ENCODE assay signal across 8 mouse cellular contexts in genomic region chr9:109003201-109003600, GRCm38 (mm10). TPM values are rescaled to one million over a fixed set of nuclear protein-coding genes. Genes with fewer than 3 reads are reported as not detected.
DNase-seq lines count a peak whose midpoint lies in the region; ATAC-seq and TF ChIP-seq lines count a peak whose summit lies in the region.

No protein-coding gene starts in this region.

- no peaks in the 10 kb centered on the region for H3K27me3 ChIP-seq in forebrain, embryonic 14.5 days (replicated peaks; ENCODE audit: control insufficient read depth, insufficient read depth, low read length)
- H3K27me3 ChIP-seq in forebrain, embryonic 12.5 days, result no peaks in the 10 kb centered on the region
- H3K27me3 ChIP-seq in midbrain, embryonic 11.5 days (ENCODE audit: control insufficient read depth, insufficient read depth, low read length), result no peaks in the 10 kb centered on the region
- no peaks in the 10 kb centered on the region for H3K27me3 ChIP-seq in midbrain, embryonic 13.5 days
- no peaks in the 10 kb centered on the region for H3K27me3 ChIP-seq in limb, embryonic 10.5 days (ENCODE audit: low read depth, poor library complexity, severe bottlenecking)
- H3K27me3 ChIP-seq in spleen, adult 2 months (ENCODE audit: control insufficient read depth, insufficient read depth, low read length), result no peaks in the 10 kb centered on the region

- WGBS in forebrain, embryonic 14.5 days, result 54% methylated on average over 2 of the region's 2 CpGs
- WGBS in forebrain, embryonic 12.5 days, result 53% methylated on average over 2 of the region's 2 CpGs
- 51% methylated on average over 2 of the region's 2 CpGs for WGBS in midbrain, embryonic 11.5 days
- WGBS in midbrain, embryonic 13.5 days, result 59% methylated on average over 2 of the region's 2 CpGs
- WGBS in limb, embryonic 10.5 days, result 46% methylated on average over 2 of the region's 2 CpGs
- WGBS in spleen, adult 2 months, result 66% methylated on average over 2 of the region's 2 CpGs

- H3K27ac ChIP-seq in forebrain, embryonic 14.5 days (ENCODE audit: low read depth, low read length), result no peak overlapping the region
- no peak overlapping the region for H3K27ac ChIP-seq in forebrain, embryonic 12.5 days
- H3K27ac ChIP-seq in midbrain, embryonic 11.5 days (ENCODE audit: low read depth, low read length), result no peak overlapping the region
- no peak overlapping the region for H3K27ac ChIP-seq in midbrain, embryonic 13.5 days
- no peak overlapping the region for H3K27ac ChIP-seq in limb, embryonic 10.5 days
- H3K27ac ChIP-seq in spleen, adult 2 months (ENCODE audit: insufficient read depth, low read length), result no peak overlapping the region

- H3K4me1 ChIP-seq in forebrain, embryonic 14.5 days (ENCODE audit: control insufficient read depth, insufficient read depth, low read length), result no peaks in the 10 kb centered on the region
- H3K4me1 ChIP-seq in forebrain, embryonic 12.5 days, result peaks cover 6% of the 10 kb centered on the region
- H3K4me1 ChIP-seq in midbrain, embryonic 11.5 days (ENCODE audit: control insufficient read depth, insufficient read depth, low read length), result no peaks in the 10 kb centered on the region
- H3K4me1 ChIP-seq in midbrain, embryonic 13.5 days (replicated peaks), result 0 out of 2 replicates have a peak, but pooled peaks cover 6% of the 10 kb centered on the region
- H3K4me1 ChIP-seq in limb, embryonic 10.5 days, result 0 out of 2 replicates have a peak, but pooled peaks cover 10% of the 10 kb centered on the region
- H3K4me1 ChIP-seq in spleen, adult 2 months (ENCODE audit: control insufficient read depth, insufficient read depth, insufficient read length), result peaks cover 6% of the 10 kb centered on the region; the same call in 1 of the 2 replicates

- peak; percentile 86; the same call in 1 of the 2 replicates for TF ChIP-seq CTCF in spleen, adult 2 months (IDR thresholded peaks at IDR 0.05; ENCODE audit: extremely low read depth, insufficient read depth, insufficient read length, insufficient replicate concordance)

- peak; percentile 38 for DNase-seq in forebrain, embryonic 14.5 days (ENCODE audit: low spot score)
- DNase-seq in midbrain, embryonic 11.5 days (ENCODE audit: low spot score, missing footprints), result peak; percentile 95
- peak; percentile 66 for DNase-seq in c-Kit-positive CD71-negative TER-119-negative erythroid progenitor cells, embryonic 14.5 days (ENCODE audit: low read depth)
- DNase-seq in limb, embryonic 10.5 days (ENCODE audit: low spot score), result peak; percentile 68
- DNase-seq in spleen, adult 2 months (ENCODE audit: low read depth in 1 of 2, low spot score in 2 of 2), result peak in 1 of 2 experiments; percentile 50
- DNase-seq in ovary, postnatal 10 days (ENCODE audit: low spot score), result no peak

- H3K4me2 ChIP-seq in forebrain, embryonic 14.5 days (ENCODE audit: low read length), result no peak overlapping the region
- no peak overlapping the region for H3K4me2 ChIP-seq in forebrain, embryonic 12.5 days
- H3K4me2 ChIP-seq in midbrain, embryonic 11.5 days, result no peak overlapping the region
- H3K4me2 ChIP-seq in midbrain, embryonic 13.5 days (replicated peaks), result no peak overlapping the region

- no peak for TF ChIP-seq POLR2A in spleen, adult 2 months (IDR thresholded peaks at IDR 0.05; ENCODE audit: low read depth, low read length)

- no peak overlapping the region for H3K4me3 ChIP-seq in forebrain, embryonic 14.5 days (ENCODE audit: low read depth, low read length)
- no peak overlapping the region for H3K4me3 ChIP-seq in forebrain, embryonic 12.5 days (replicated peaks)
- H3K4me3 ChIP-seq in midbrain, embryonic 11.5 days (ENCODE audit: low read depth, low read length), result no peak overlapping the region
- no peak overlapping the region for H3K4me3 ChIP-seq in midbrain, embryonic 13.5 days (replicated peaks)
- no peak overlapping the region for H3K4me3 ChIP-seq in limb, embryonic 10.5 days
- no peak overlapping the region for H3K4me3 ChIP-seq in spleen, adult 2 months (ENCODE audit: extremely low read depth, insufficient read depth, insufficient read length)

- H3K9me3 ChIP-seq in forebrain, embryonic 14.5 days (replicated peaks; ENCODE audit: control insufficient read depth, low read length), result no peaks in the 10 kb centered on the region
- H3K9me3 ChIP-seq in forebrain, embryonic 12.5 days, result no peaks in the 10 kb centered on the region
- H3K9me3 ChIP-seq in midbrain, embryonic 11.5 days (ENCODE audit: control insufficient read depth, low read length), result no peaks in the 10 kb centered on the region
- no peaks in the 10 kb centered on the region for H3K9me3 ChIP-seq in midbrain, embryonic 13.5 days
- H3K9me3 ChIP-seq in limb, embryonic 10.5 days (replicated peaks), result no peaks in the 10 kb centered on the region

- H3K36me3 ChIP-seq in forebrain, embryonic 14.5 days (ENCODE audit: control insufficient read depth, insufficient read depth, low read length), result 0 out of 2 replicates have a peak, but pooled peaks cover 9% of the 10 kb centered on the region
- peaks cover under 1% of the 10 kb centered on the region; the same call in 1 of the 2 replicates for H3K36me3 ChIP-seq in forebrain, embryonic 12.5 days (replicated peaks)
- H3K36me3 ChIP-seq in midbrain, embryonic 11.5 days (ENCODE audit: control insufficient read depth, insufficient read depth, low read length), result no peaks in the 10 kb centered on the region; the same call in 1 of the 2 replicates
- peaks cover 25% of the 10 kb centered on the region for H3K36me3 ChIP-seq in midbrain, embryonic 13.5 days
- H3K36me3 ChIP-seq in limb, embryonic 10.5 days, result no peaks in the 10 kb centered on the region
- H3K36me3 ChIP-seq in spleen, adult 2 months (ENCODE audit: control insufficient read depth, insufficient read depth, low read length), result no peaks in the 10 kb centered on the region

- no peak for ATAC-seq in forebrain, embryonic 14.5 days
- no peak for ATAC-seq in forebrain, embryonic 12.5 days (ENCODE audit: low FRiP score)
- no peak for ATAC-seq in midbrain, embryonic 11.5 days (ENCODE audit: low FRiP score)
- no peak for ATAC-seq in midbrain, embryonic 13.5 days

- H3K9ac ChIP-seq in forebrain, embryonic 14.5 days (ENCODE audit: low read length), result no peak overlapping the region
- H3K9ac ChIP-seq in forebrain, embryonic 12.5 days, result no peak overlapping the region
- no peak overlapping the region for H3K9ac ChIP-seq in midbrain, embryonic 11.5 days (ENCODE audit: low read length)
- no peak overlapping the region for H3K9ac ChIP-seq in midbrain, embryonic 13.5 days (replicated peaks)

RNA-seq across cellular contexts. Expression of gene Pfkfb4, which starts 11.6 kb away (rescaled TPM):
- 16.0 and 20.8 TPM in 2 replicates for polyA plus RNA-seq in forebrain, embryonic 14.5 days (2014; fragmentation: Nextera tagmentation; extraction: Ambion mirVana)
- 16.5 and 18.4 TPM in 2 replicates for polyA plus RNA-seq in forebrain, embryonic 12.5 days (2016; fragmentation: Nextera tagmentation; extraction: Ambion mirVana)
- 7.7 and 10.5 TPM in 2 replicates for polyA plus RNA-seq in midbrain, embryonic 11.5 days (2014; fragmentation: Nextera tagmentation; extraction: Ambion mirVana)
- polyA plus RNA-seq in midbrain, embryonic 13.5 days (2015; fragmentation: Nextera tagmentation; extraction: Ambion mirVana), result 24.4 and 30.6 TPM in 2 replicates
- polyA plus RNA-seq in limb, embryonic 10.5 days (2016; fragmentation: Nextera tagmentation; extraction: Ambion mirVana), result 12.5 and 14.6 TPM in 2 replicates
- 22.6 and 25.4 TPM in 2 replicates for polyA plus RNA-seq in spleen, adult 2 months (2012; rRNA removed)

RNA-seq across cellular contexts. Expression of gene Ucn2, which starts 17.4 kb away (rescaled TPM):
- polyA plus RNA-seq in forebrain, embryonic 14.5 days (2014; fragmentation: Nextera tagmentation; extraction: Ambion mirVana), result 0.15 and 0.25 TPM in 2 replicates
- polyA plus RNA-seq in forebrain, embryonic 12.5 days (2016; fragmentation: Nextera tagmentation; extraction: Ambion mirVana), result not detected in 2 replicates
- polyA plus RNA-seq in midbrain, embryonic 11.5 days (2014; fragmentation: Nextera tagmentation; extraction: Ambion mirVana), result 0.15 TPM in 1 of 2 replicates, not detected in the other
- polyA plus RNA-seq in midbrain, embryonic 13.5 days (2015; fragmentation: Nextera tagmentation; extraction: Ambion mirVana), result not detected in 2 replicates
- polyA plus RNA-seq in limb, embryonic 10.5 days (2016; fragmentation: Nextera tagmentation; extraction: Ambion mirVana), result not detected in 2 replicates
- 0.92 and 0.97 TPM in 2 replicates for polyA plus RNA-seq in spleen, adult 2 months (2012; rRNA removed)

RNA-seq across cellular contexts. Expression of gene Shisa5, which starts 35.2 kb away (rescaled TPM):
- polyA plus RNA-seq in forebrain, embryonic 14.5 days (2014; fragmentation: Nextera tagmentation; extraction: Ambion mirVana), result 40.8 and 48.9 TPM in 2 replicates
- 35.6 and 37.3 TPM in 2 replicates for polyA plus RNA-seq in forebrain, embryonic 12.5 days (2016; fragmentation: Nextera tagmentation; extraction: Ambion mirVana)
- 27.1 and 29.9 TPM in 2 replicates for polyA plus RNA-seq in midbrain, embryonic 11.5 days (2014; fragmentation: Nextera tagmentation; extraction: Ambion mirVana)
- polyA plus RNA-seq in midbrain, embryonic 13.5 days (2015; fragmentation: Nextera tagmentation; extraction: Ambion mirVana), result 43.7 and 44.3 TPM in 2 replicates
- polyA plus RNA-seq in limb, embryonic 10.5 days (2016; fragmentation: Nextera tagmentation; extraction: Ambion mirVana), result 36.1 and 44.4 TPM in 2 replicates
- 4,319 and 4,795 TPM in 2 replicates for polyA plus RNA-seq in spleen, adult 2 months (2012; rRNA removed)

RNA-seq across cellular contexts. Expression of gene Col7a1, which starts 49.8 kb away (rescaled TPM):
- polyA plus RNA-seq in forebrain, embryonic 14.5 days (2014; fragmentation: Nextera tagmentation; extraction: Ambion mirVana), result 1.1 and 1.2 TPM in 2 replicates
- 2.2 and 3.2 TPM in 2 replicates for polyA plus RNA-seq in forebrain, embryonic 12.5 days (2016; fragmentation: Nextera tagmentation; extraction: Ambion mirVana)
- polyA plus RNA-seq in midbrain, embryonic 11.5 days (2014; fragmentation: Nextera tagmentation; extraction: Ambion mirVana), result 1.1 and 2.2 TPM in 2 replicates
- 1.7 and 1.8 TPM in 2 replicates for polyA plus RNA-seq in midbrain, embryonic 13.5 days (2015; fragmentation: Nextera tagmentation; extraction: Ambion mirVana)
- polyA plus RNA-seq in limb, embryonic 10.5 days (2016; fragmentation: Nextera tagmentation; extraction: Ambion mirVana), result 1.7 and 3.1 TPM in 2 replicates
- polyA plus RNA-seq in spleen, adult 2 months (2012; rRNA removed), result 14.0 and 14.4 TPM in 2 replicates

RNA-seq across cellular contexts. Expression of gene Trex1, which starts 56.3 kb away (rescaled TPM):
- 11.1 and 11.9 TPM in 2 replicates for polyA plus RNA-seq in forebrain, embryonic 14.5 days (2014; fragmentation: Nextera tagmentation; extraction: Ambion mirVana)
- 8.4 and 8.9 TPM in 2 replicates for polyA plus RNA-seq in forebrain, embryonic 12.5 days (2016; fragmentation: Nextera tagmentation; extraction: Ambion mirVana)
- polyA plus RNA-seq in midbrain, embryonic 11.5 days (2014; fragmentation: Nextera tagmentation; extraction: Ambion mirVana), result 7.1 and 7.3 TPM in 2 replicates
- polyA plus RNA-seq in midbrain, embryonic 13.5 days (2015; fragmentation: Nextera tagmentation; extraction: Ambion mirVana), result 13.6 and 14.5 TPM in 2 replicates
- polyA plus RNA-seq in limb, embryonic 10.5 days (2016; fragmentation: Nextera tagmentation; extraction: Ambion mirVana), result 7.5 and 9.4 TPM in 2 replicates
- polyA plus RNA-seq in spleen, adult 2 months (2012; rRNA removed), result 137 and 262 TPM in 2 replicates

Comparison
In these comparisons a context has a peak if more than half of its experiments do, and no peak if none do; other contexts are left out.
1. RNA of gene Shisa5, which starts 35.2 kb away (polyA plus RNA-seq): 4,319 to 4,795 TPM in spleen, adult 2 months; 36.1 to 44.4 TPM in limb, embryonic 10.5 days, 43.7 to 44.3 TPM in midbrain, embryonic 13.5 days, 40.8 to 48.9 TPM in forebrain, embryonic 14.5 days, 35.6 to 37.3 TPM in forebrain, embryonic 12.5 days and 27.1 to 29.9 TPM in midbrain, embryonic 11.5 days; every median in the first group is over 10 times any median in the second.